Mouse (Mus musculus) heart, postnatal 10 days (tissue): Measurements from ENCODE around the gene Kcnip3. TPM values are rescaled to one million over a fixed set of nuclear protein-coding genes. Genes with fewer than 3 reads are reported as not detected.

Experiments used
- DNase-seq, 2 experiments: peaks; one replicate each; pipeline ENCODE4 v3.0.0; 2021
- intact Hi-C: fragments of 180-260 bp; cut with DNase I; formaldehyde crosslinking; loops from one replicate; pipeline ENCODE4 v1.15.1; 2025
- total RNA-seq, 2 experiments: library from RNA; stranded (reverse); gene quantifications; 2 replicates each; pipeline ENCODE4 v1.2.3; 2021

The Kcnip3 gene
- total RNA-seq, 2 experiments from 2014 or later = 1.2 to 1.8 TPM

- intact Hi-C loops = no loop called here
- no peak for DNase-seq
These were observed 42.7 kb downstream of the Kcnip3 start for GRCm38 (mm10) chr2:127479210-127479609.

DNA sequence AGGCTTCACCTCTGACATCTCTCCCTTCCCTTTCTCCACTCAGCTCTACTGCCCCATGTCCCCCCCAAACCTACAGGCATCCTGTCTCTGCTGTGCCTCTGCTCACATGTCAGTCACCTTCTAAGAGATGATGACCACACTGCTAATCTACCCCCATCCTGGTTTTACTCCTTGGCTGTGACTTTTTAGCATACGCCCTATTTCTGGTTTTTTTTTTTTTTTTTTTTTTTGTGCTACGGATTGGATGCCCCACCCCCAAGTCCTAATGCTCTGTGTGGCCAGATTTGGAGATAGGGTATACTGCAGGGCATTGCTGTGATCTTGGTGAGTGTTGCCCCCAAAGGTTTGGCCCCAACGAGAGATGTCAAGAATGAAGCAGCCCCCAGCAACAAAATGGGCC, 49.6 kb downstream of the Kcnip3 start:
- DNase-seq = no peak
- intact Hi-C loops = no loop called here

GRCm38 (mm10) chr2:127471281-127471680, 50.6 kb downstream of the Kcnip3 start:
- no peak for DNase-seq
- intact Hi-C loops = no loop called here

DNA sequence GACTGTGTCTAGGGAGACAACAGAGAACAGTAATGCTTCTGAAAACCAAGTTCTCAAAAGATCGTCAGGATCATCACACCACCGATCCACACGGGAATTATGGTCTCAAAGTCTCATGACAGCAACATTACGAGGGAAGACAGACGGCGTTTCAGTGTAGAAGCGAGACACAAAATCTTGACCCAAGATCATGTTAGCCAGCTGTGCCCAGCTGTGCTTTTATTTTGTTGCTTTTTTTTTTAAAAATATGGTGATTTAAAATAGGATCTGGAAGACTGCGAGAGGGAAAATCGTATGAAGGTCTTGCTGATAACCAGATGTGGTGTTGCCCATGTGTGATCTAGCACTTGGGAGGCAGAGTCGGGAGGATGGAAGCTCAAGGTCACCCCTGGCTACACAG, 51.2 kb downstream of the Kcnip3 start:
- no peak for DNase-seq
- intact Hi-C loops = no loop called here

DNA sequence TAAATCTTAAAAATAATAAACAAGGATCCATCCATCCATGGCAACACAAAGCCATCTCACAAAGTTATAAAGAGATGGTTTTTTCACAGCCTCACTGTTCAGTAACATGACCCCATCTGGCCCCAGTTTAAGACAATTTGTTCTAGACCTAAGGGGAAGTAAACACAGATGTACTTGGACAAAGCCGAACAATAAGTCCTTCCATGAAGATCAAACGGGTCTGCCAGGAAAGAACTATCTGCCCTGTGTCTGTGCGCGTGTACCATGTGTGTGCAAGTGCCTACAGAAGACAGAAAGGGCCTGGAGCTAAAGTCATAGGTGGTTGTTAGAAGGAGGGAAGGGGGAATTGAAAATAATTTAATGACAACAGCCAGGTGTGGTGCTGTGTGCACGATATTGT, 51.7 kb downstream of the Kcnip3 start:
- intact Hi-C loops = no loop called here
- DNase-seq = no peak

- intact Hi-C loops = loop anchor here (1.0 kb wide), 2 partner anchors 39 to 97 kb away; no protein-coding TSS in a partner anchor
- DNase-seq = peak; percentile 76 to 86
These were observed 59.6 kb downstream of the Kcnip3 start for GRCm38 (mm10) chr2:127462314-127462713.

- intact Hi-C loops = no loop called here
- DNase-seq = no peak
These were observed 60.5 kb downstream of the Kcnip3 start for GRCm38 (mm10) chr2:127461351-127461750.

DNA sequence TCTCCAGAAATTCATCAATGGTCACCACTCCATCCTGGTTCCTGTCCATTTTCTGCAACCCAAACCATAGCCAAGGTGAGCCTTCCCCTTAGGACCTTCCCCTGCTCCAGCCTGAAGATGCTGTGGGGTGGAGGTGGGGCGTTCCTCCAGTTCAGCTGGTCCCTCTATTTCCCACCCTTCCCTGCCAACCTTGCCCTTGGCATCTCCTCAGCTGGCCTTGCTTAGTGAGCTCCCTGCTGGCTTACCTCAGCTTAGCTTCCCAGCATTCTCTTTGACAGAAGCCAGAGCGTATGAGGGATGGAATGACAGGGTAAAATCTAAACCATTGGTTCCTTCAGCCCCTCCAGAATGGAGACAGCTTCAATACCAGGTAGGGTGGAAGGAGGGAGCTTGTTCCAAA, 62.6 kb downstream of the Kcnip3 start:
- intact Hi-C loops = no loop called here
- DNase-seq = no peak

DNA sequence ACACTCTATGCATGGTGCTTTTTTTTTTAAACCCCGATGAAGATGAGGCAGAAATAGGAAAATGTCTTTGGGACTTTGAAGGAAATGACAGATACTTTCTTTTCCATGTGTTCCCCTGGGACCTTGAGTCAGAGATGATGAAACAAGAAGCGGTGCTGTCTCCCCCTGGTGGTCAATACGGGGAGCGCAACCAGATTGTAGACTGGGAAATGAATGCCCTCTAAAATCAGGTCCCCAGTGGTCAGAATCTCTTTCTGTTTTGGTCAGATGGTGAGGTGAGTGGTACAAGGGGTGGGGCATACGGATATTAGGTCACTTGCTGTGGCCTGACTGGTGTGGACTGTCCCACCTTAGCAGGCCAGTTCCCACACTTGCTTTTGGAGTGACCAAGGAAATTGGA, 68.1 kb downstream of the Kcnip3 start:
- intact Hi-C loops = loop anchor here (1.0 kb wide), 1 partner anchor 91 kb away; no protein-coding TSS in a partner anchor
- DNase-seq = peak; percentile 73 to 88

- intact Hi-C loops = no loop called here
- DNase-seq = no peak
These were observed 68.8 kb downstream of the Kcnip3 start for GRCm38 (mm10) chr2:127453141-127453540.

GRCm38 (mm10) chr2:127451748-127452147, 70.1 kb downstream of the Kcnip3 start:
- intact Hi-C loops = no loop called here
- no peak for DNase-seq

DNA sequence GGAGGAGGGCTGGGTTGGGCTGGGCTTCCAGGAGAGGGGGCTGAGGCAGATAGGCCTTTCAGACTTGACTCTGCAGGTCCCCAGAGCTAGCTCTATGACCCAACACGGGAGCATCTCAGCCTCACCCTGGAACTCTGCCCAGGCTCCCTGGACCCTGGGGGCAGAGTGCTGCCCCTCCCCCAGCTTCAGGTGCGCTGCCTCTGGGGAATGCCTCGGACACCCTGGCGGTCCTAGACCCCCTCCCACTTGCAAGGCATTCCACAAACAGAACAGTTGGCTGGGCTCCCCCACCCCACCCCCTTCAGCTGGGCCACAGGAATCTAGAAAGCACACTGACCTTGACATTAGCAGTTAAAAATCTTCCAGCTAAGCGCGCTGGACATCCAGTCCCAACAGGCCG, 72.2 kb downstream of the Kcnip3 start:
- intact Hi-C loops = no loop called here

DNA sequence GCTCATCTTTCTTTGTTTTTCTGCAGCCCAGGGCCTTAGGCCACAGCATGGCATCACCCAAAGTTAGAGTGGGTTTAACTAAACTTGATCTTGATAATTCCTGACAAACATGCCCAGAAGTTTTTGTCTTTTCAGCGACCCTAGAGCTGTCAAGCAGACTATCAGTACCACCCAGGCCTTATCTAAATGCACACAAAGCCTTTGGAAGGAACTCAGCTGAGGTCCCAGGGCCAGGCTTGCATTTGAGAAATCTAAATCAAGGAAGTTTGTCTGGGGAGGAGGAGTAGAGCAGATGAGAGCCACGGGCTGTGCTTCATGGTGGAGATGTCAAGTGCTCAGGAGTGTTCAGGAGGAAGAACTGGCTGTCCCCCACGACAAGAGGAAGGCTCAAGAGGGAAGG, 75.0 kb downstream of the Kcnip3 start:
- intact Hi-C loops = no loop called here
- DNase-seq = no peak

More for the DNA sequence above, 72.2 kb downstream of the Kcnip3 start:
- DNase-seq = no peak

DNA sequence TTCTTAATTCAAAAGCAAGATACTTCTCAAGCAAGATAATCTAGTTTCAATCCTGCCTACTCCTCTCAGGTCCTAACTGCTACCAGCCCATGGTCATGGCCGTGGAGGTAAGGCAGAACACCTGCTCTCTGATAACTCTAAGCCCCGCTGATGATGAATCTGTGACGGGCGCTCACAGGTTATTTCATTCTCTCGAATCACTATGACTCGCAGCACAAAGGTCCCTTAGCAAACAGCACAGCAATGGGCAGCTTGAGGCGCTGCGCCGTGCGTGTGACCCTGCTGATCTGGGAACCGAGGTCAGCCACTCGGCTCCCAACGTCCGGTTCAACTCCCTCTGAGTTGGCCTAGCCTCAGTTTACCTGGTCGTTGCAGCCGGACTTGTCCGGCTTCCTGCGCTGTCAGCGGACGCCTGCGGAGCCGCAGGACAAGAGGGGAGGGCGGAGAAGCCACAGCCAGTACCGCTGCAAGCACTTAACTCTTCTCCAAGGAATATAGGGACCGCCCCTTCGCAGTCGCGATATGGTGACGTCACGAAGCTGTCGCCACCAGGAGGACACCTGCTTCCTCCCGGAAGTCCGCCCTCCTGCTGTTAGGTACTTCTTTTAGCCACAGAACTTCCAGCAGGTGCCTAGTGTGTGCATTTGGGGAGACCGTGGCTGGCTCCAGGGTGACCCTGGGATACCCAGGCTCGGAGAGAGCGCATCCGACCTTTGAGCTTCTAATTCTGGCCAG, 77.7 kb downstream of the Kcnip3 start, which contains the start of gene Fahd2a:
Fahd2a (minus strand) TSS at position 511 of the 735 bp plus-strand sequence.
- peak; percentile 88 to 91 for DNase-seq

GRCm38 (mm10) chr2:127437697-127438096, 84.2 kb downstream of the Kcnip3 start:
- DNase-seq = no peak
- intact Hi-C loops = no loop called here

More for the DNA sequence above, 77.7 kb downstream of the Kcnip3 start, which contains the start of gene Fahd2a:
- intact Hi-C loops = no loop called here

DNA sequence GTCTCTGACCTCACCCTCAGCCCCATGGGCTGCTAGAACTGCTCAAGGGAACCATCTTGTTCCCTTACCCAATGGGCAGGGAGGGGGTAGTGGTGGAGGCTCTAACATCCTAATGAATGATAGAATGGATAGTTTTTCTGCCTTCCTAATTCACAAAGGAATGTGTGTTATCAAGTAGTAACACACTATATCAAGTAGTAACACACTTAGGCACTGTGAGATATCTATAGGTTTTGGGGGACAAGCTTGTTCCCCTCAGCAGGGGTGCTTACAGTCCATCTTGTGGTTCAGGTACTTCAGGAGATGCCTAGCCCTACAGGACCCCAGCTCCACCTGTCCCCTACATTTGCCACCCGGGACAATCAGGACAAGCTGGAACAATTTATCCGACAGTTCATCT, 86.3 kb downstream of the Kcnip3 start:
- intact Hi-C loops = no loop called here
- no peak for DNase-seq

DNA sequence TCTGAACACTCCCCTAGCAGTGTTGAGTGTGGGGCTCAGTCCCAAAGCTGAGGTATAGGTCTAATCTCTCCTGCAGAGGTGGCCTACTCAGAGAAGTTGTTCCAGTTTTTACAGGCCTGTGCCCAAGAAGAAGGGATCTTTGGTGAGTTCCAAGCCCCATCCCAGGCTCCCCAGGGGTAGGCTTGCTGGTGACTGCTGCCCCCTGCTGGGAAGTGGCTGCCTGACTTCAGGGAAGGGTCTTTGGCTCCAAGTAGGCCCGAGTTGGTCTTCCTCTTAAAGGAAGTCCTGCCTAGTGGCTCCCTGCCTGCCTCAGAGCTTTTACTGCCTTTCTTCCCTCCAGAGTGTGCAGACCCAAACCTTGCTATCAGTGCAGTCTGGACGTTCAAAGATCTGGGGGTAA, 86.8 kb downstream of the Kcnip3 start:
- DNase-seq = peak in 1 of 2 experiments; percentile 36
- intact Hi-C loops = no loop called here

DNA sequence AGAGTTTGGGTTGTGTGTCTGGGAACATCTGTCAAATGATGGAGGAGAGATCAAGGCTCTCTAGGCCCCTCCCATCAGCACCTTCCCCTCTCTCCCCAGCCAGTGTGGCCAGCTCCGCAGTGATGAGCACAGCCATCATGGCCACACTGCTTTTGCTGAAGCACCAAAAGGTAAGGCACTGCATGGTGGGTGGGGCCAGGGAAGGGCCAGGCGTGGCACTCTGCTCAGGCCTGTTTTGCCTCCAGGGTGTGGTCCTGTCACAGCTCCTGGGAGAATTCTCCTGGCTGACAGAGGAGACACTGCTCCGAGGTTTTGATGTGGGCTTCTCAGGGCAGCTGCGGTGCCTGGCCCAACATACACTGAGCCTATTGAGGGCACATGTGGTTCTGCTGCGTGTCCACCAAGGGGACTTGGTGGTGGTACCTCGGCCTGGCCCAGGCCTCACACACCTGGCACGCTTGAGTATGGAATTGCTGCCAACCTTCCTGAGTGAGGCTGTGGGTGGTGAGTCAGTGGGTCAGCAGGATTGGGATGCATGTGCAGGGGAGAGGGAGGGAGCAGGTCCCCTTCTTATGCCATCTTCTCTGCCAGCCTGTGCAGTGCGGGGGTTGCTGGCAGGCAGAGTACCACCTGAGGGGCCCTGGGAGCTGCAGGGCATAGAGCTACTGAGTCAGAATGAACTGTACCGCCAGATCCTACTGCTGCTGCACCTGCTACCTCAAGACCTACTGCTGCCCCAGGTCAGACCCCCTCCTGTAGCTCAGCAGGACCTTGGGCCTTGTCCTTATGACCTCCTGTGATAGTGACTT, 88.2 kb downstream of the Kcnip3 start:
- DNase-seq = no peak
- intact Hi-C loops = no loop called here

- intact Hi-C loops = loop anchor here (1.0 kb wide), 1 partner anchor 67 kb away; the partner anchor contains the start of gene Adra2b
- DNase-seq = peak; percentile 49 to 61
These were observed 91.7 kb downstream of the Kcnip3 start for GRCm38 (mm10) chr2:127430238-127430637.

DNA sequence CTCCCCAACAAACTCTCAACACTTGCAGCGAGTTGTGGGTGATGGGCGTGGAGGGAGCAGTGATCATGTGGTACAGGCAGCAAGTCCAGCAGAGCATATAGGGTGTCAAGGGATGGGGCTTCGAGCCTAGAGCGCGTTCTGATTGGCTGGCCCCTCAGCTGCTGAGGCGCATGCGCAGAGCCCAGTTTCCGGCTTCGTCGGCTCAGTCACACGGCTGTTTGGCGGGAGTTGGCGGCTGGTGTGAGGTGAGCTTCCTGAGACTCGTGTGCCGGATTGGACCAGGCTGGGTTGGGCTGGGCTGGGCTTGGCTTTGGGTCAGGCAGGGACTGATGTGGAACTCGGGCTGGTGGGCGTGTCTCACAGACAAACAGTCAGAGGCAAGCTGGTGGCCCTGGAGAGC, 96.9 kb downstream of the Kcnip3 start, which contains the start of gene Gpat2:
Gpat2 (plus strand) TSS at position 223 of the 400 bp plus-strand sequence.
- DNase-seq = no peak
- intact Hi-C loops = no loop called here

- DNase-seq = no peak
- intact Hi-C loops = no loop called here
These were observed 103.5 kb downstream of the Kcnip3 start for GRCm38 (mm10) chr2:127418266-127418970.
